Comparison of ENCODE assay signal across 8 mouse cellular contexts in genomic region chr1:181017212-181017711, GRCm38 (mm10). TPM values are rescaled to one million over a fixed set of nuclear protein-coding genes. Genes with fewer than 3 reads are reported as not detected.
DNase-seq lines count a peak whose midpoint lies in the region; ATAC-seq and TF ChIP-seq lines count a peak whose summit lies in the region.

No protein-coding gene starts in this region.

- TF ChIP-seq POLR2A in embryonic fibroblast, embryonic 13.5 days (IDR thresholded peaks at IDR 0.05; ENCODE audit: low read depth, low read length), result peak; percentile 92
- no peak for TF ChIP-seq POLR2A in limb, embryonic 14.5 days (IDR thresholded peaks at IDR 0.05; ENCODE audit: borderline replicate concordance, extremely low read depth, insufficient read depth, insufficient read length)

- H3K27me3 ChIP-seq in kidney, embryonic 14.5 days (ENCODE audit: control insufficient read depth, insufficient read depth, low read length), result no peaks in the 10 kb centered on the region; the same call in 1 of the 2 replicates
- no peaks in the 10 kb centered on the region for H3K27me3 ChIP-seq in limb, embryonic 14.5 days (ENCODE audit: control insufficient read depth, insufficient read depth, low read length)
- H3K27me3 ChIP-seq in midbrain, embryonic 16.5 days (ENCODE audit: control insufficient read depth, insufficient read depth, low read depth, low read length), result no peaks in the 10 kb centered on the region

- peaks cover 10% of the 10 kb centered on the region for H3K4me1 ChIP-seq in embryonic fibroblast, embryonic 13.5 days (ENCODE audit: control insufficient read depth, insufficient read depth, low read length)
- peaks cover 7% of the 10 kb centered on the region; the same call in 1 of the 2 replicates for H3K4me1 ChIP-seq in kidney, embryonic 14.5 days (ENCODE audit: control insufficient read depth, insufficient read depth, low read length)
- peaks cover 14% of the 10 kb centered on the region; the same call in 1 of the 2 replicates for H3K4me1 ChIP-seq in limb, embryonic 14.5 days (ENCODE audit: control insufficient read depth, insufficient read depth, low read length)
- peaks cover 2% of the 10 kb centered on the region; the same call in 1 of the 2 replicates for H3K4me1 ChIP-seq in midbrain, embryonic 16.5 days (ENCODE audit: control insufficient read depth, insufficient read depth, low read length)

- peak overlapping the region; percentile 99 for H3K4me2 ChIP-seq in kidney, embryonic 14.5 days (replicated peaks; ENCODE audit: low read depth, low read length)
- peak overlapping the region; percentile 96 for H3K4me2 ChIP-seq in limb, embryonic 14.5 days (replicated peaks; ENCODE audit: low read depth, low read length, severe bottlenecking)
- peak overlapping the region; percentile 98 for H3K4me2 ChIP-seq in midbrain, embryonic 16.5 days (ENCODE audit: low read length)

- peak overlapping the region; percentile 93 for H3K27ac ChIP-seq in embryonic fibroblast, embryonic 13.5 days (ENCODE audit: insufficient read depth, low read length)
- no peak overlapping the region for H3K27ac ChIP-seq in kidney, embryonic 14.5 days (ENCODE audit: low read depth, low read length)
- H3K27ac ChIP-seq in limb, embryonic 14.5 days (replicated peaks; ENCODE audit: low read depth, low read length), result 0 out of 2 replicates have a peak overlapping the region, but pooled peaks have one; percentile 19
- peak overlapping the region; percentile 34; the same call in 1 of the 2 replicates for H3K27ac ChIP-seq in midbrain, embryonic 16.5 days (ENCODE audit: low read length)

- H3K9me3 ChIP-seq in kidney, embryonic 14.5 days (ENCODE audit: control insufficient read depth, low read length), result no peaks in the 10 kb centered on the region
- no peaks in the 10 kb centered on the region for H3K9me3 ChIP-seq in limb, embryonic 14.5 days (ENCODE audit: control insufficient read depth, low read length)
- H3K9me3 ChIP-seq in midbrain, embryonic 16.5 days (replicated peaks; ENCODE audit: control insufficient read depth, low read length, poor library complexity, severe bottlenecking), result no peaks in the 10 kb centered on the region

- WGBS in kidney, embryonic 14.5 days, result under 1% methylated on average over 22 of the region's 22 CpGs
- 0% methylated on average over 22 of the region's 22 CpGs for WGBS in limb, embryonic 14.5 days
- under 1% methylated on average over 22 of the region's 22 CpGs for WGBS in midbrain, embryonic 16.5 days

- peak; percentile 92 to 94 for DNase-seq in B cell, adult 2 months
- DNase-seq in brain, adult 2 months (ENCODE audit: low read depth, low spot score), result peak; percentile 85
- DNase-seq in heart, adult 9 months (ENCODE audit: low spot score in 2 of 2), result peak; percentile 88 to 89
- DNase-seq in limb, embryonic 14.5 days (ENCODE audit: low spot score), result peak; percentile 63
- DNase-seq in spleen, postnatal 10 days (ENCODE audit: low spot score in 2 of 2), result peak; percentile 60 to 85

- no peaks in the 10 kb centered on the region for H3K36me3 ChIP-seq in kidney, embryonic 14.5 days (ENCODE audit: control insufficient read depth, insufficient read depth, low read length)
- no peaks in the 10 kb centered on the region for H3K36me3 ChIP-seq in limb, embryonic 14.5 days (ENCODE audit: control insufficient read depth, insufficient read depth, low read length)
- no peaks in the 10 kb centered on the region for H3K36me3 ChIP-seq in midbrain, embryonic 16.5 days (ENCODE audit: control insufficient read depth, insufficient read depth, low read length)

- H3K9ac ChIP-seq in kidney, embryonic 14.5 days (ENCODE audit: low read depth, low read length), result peak overlapping the region; percentile 50
- H3K9ac ChIP-seq in limb, embryonic 14.5 days (ENCODE audit: low read depth, low read length, severe bottlenecking), result peak overlapping the region; percentile 49
- H3K9ac ChIP-seq in midbrain, embryonic 16.5 days (ENCODE audit: low read depth, low read length), result peak overlapping the region; percentile 63

- ATAC-seq in kidney, embryonic 14.5 days (ENCODE audit: low FRiP score, low TSS enrichment), result peak; percentile 87
- ATAC-seq in limb, embryonic 14.5 days (ENCODE audit: low FRiP score, low read depth), result peak; percentile 81
- ATAC-seq in midbrain, embryonic 16.5 days, result peak; percentile 89

- TF ChIP-seq CTCF in embryonic fibroblast, embryonic 13.5 days (IDR thresholded peaks at IDR 0.05; ENCODE audit: borderline replicate concordance, insufficient read depth, low read length), result no peak

- H3K4me3 ChIP-seq in embryonic fibroblast, embryonic 13.5 days (ENCODE audit: insufficient read depth, low read length), result peak overlapping the region; percentile 63
- H3K4me3 ChIP-seq in kidney, embryonic 14.5 days (ENCODE audit: low read length), result peak overlapping the region; percentile 44
- peak overlapping the region; percentile 47 for H3K4me3 ChIP-seq in limb, embryonic 14.5 days (replicated peaks; ENCODE audit: low read length)
- peak overlapping the region; percentile 55 for H3K4me3 ChIP-seq in midbrain, embryonic 16.5 days (ENCODE audit: low read depth, low read length)

RNA-seq across cellular contexts. Expression of gene Ephx1, which starts 3.4 kb away (rescaled TPM):
- polyA plus RNA-seq in embryonic fibroblast, embryonic 13.5 days (2011; ENCODE audit: insufficient read length, low read depth, missing spikeins), result 156 and 205 TPM in 2 replicates
- polyA plus RNA-seq in kidney, embryonic 14.5 days (2014; fragmentation: Nextera tagmentation; extraction: Ambion mirVana), result 2.8 and 3.8 TPM in 2 replicates
- polyA plus RNA-seq in limb, embryonic 14.5 days (2012; rRNA removed), result 6.7 TPM in 2 replicates
- polyA plus RNA-seq in limb, embryonic 14.5 days (2014; fragmentation: Nextera tagmentation; extraction: Ambion mirVana), result 6.8 and 8.1 TPM in 2 replicates
- polyA plus RNA-seq in midbrain, embryonic 16.5 days (2015; fragmentation: Nextera tagmentation; extraction: Ambion mirVana), result 5.7 and 8.2 TPM in 2 replicates

RNA-seq across cellular contexts. Expression of gene 9130409I23Rik, which starts 33.8 kb away (rescaled TPM):
- polyA plus RNA-seq in embryonic fibroblast, embryonic 13.5 days (2011; ENCODE audit: insufficient read length, low read depth, missing spikeins), result not detected in 2 replicates
- not detected in 2 replicates for polyA plus RNA-seq in kidney, embryonic 14.5 days (2014; fragmentation: Nextera tagmentation; extraction: Ambion mirVana)
- polyA plus RNA-seq in limb, embryonic 14.5 days (2012; rRNA removed), result not detected in 2 replicates
- not detected in 2 replicates for polyA plus RNA-seq in limb, embryonic 14.5 days (2014; fragmentation: Nextera tagmentation; extraction: Ambion mirVana)
- 0.17 TPM in 1 of 2 replicates, not detected in the other for polyA plus RNA-seq in midbrain, embryonic 16.5 days (2015; fragmentation: Nextera tagmentation; extraction: Ambion mirVana)

Comparison
In these comparisons a context has a peak if more than half of its experiments do, and no peak if none do; other contexts are left out.
1. RNA of gene Ephx1, which starts 3.4 kb away (polyA plus RNA-seq): 156 to 205 TPM in embryonic fibroblast, embryonic 13.5 days; 5.7 to 8.2 TPM in midbrain, embryonic 16.5 days, 6.7 to 8.1 TPM in limb, embryonic 14.5 days and 2.8 to 3.8 TPM in kidney, embryonic 14.5 days; every median in the first group is over 10 times any median in the second.
2. Peak in every context shown above with its lines, with median percentiles within 50 percentile points of each other: DNase-seq, H3K4me3 ChIP-seq, ATAC-seq, H3K4me2 ChIP-seq and H3K9ac ChIP-seq.